Mouse (Mus musculus) 3T3-L1 (cell line): ENCODE data around the gene Naxd.

Experiments used
- DNase-seq: peaks from one replicate; pipeline ENCODE4 v3.0.0-alpha.2; 2015; ENCODE audit warnings: low read depth, low spot score

The Naxd gene

DNA sequence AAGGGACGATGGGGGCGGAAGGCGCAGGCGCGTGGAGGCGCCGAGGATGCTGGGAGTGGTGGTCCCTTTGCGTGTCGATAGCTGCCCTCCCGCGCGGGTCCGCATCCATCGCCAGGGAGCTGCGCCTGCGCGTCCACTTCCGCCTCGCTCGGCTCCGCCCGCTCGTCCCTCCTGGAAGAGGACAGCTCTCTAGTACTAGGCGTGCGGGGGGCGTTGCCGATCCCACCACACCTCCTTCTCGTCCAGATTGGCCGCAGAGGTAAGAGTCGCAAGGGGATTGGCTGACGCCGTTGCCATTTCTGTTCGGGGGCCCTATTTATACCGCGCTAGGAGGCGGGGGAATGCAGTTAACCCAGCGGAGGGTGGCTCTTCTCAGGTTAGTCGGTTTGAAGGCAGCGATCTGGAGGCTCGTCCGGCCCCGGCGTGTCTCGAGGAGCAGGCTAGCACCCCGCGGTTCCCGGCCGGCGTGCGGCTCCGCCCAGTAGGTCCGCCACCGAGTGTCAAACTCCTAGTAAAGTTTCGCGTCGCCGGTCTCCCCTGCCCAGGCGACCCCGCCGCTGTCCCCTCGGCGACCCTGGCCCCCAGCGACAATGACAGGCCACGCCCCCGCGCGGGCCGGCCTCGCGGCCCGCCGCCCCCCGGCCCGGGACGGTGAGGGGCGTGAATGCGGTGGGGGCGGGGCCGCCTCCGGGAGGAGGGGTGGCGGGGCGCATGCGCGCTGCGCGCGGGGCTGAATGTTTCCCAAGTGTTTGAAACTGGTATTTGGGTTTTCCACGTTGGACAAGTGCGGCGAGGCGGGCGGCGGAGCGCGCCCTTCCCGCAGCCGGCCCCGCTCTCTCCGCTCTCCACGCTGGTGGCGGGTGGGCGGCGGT lies 58.6 kb downstream of the Naxd start:
- peak; percentile 100 for DNase-seq

DNA sequence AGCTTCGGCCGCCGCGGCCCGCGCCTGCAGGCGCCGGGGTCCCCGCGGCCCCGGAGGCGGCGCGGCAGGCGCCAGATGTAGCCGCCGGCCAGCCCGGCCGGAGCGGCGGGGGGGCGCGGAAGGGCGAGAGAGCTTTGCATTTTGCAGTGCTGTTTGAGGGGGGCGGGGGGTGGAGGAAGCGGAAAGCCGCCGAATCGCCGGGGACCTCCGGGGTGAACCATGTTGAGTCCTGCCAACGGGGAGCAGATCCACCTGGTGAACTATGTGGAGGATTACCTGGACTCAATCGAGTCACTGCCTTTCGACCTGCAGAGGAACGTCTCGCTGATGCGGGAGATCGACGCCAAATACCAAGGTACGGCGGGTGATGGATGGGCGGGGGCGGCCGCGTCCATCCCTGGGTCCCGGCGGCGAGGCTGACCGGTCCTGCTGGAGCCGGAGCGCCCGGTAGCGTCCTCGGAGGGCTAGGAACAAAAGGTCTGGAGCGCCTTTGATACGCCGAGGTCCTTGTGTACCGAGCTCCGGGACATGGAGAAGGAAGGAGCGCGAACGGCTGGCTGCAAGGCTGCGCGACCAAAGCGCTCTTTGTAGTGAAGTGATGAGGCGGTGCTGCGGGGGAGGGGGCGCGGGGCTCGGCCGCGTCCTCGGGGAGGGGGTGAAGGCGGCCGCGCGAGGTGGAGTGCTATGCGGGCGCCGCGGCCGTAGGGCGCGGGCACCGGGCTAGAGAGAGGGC lies 59.6 kb downstream of the Naxd start:
- peak; percentile 42 for DNase-seq

DNA sequence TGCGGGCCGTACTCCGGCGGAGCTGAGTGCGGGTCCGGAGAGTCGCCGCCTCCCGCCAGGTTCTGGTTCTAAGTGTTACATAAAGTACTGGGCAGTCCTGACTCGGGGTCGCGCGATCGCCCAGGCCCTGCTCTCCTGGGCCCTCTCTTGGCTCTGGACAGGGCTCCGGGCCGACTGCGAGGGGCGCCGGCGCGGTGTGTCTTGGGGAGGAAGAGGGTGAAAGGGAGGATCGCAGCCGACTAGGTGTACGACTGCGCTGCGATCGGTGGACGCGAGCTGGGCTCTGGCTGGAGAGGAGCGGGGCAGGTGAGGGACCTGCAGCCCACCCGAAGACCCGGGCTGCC lies 60.1 kb downstream of the Naxd start:
- DNase-seq: no peak

DNA sequence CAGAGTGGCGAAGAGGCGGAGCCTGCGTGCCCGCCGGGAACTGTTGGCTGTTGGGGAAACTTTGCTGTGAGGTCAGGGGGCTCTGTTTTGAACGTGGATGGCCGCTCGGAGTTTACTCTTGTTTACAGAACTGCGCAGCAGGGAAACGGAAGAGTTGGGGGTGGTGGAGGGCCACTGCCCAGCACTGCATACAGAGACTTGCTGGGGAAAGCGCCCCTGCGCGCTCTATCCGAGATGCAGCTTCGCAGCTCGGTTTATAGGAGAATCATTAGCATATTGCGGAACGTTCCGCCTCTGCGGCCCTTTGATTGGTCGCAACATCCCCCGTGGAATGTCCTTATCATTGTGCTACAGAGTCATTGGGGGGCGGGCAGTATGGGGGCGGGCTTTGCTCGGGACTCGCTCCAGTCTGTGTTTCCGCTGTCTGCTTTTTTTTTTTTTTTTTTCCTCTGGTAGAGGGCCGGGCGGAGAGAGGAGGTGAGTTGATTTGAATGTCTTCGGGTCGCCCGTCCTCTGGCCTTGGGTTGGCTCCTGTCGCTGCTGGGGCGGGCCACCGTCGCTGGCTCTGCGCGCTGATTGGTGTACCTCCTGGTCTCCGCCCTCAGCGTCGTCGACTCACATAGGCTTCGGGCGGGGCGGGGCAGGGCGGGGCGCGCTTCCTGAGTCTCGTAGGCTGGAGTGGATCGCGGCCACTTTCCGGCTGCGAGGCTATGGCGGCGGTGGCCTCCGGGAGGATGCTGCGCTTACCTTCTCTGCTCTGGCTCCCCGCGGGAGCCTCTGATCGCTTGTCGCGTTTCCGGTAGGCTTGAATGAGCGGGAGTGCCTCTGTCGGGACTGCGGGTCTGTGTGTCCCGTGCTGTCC lies 60.7 kb downstream of the Naxd start:
- DNase-seq: peak; percentile 99

DNA sequence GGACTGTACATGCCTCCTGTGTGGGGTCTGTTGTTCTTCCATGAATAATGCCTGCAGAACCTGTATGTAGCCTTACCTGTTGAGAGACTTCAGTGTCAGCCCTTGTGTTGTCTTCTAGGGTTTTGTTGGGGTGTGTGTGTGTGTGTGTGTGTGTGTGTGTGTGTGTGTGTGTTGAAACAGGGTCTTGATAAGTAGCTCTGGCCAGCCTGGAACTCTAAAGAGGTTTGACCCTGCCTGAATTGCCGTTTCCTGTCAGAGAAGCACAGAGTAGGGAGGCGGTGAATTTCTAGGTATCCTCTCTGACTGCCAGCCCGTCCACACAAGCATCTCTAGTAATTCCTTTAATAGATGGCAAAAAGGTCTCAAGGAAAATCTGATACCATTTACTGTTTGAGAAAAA lies 62.2 kb downstream of the Naxd start:
- no peak for DNase-seq

DNA sequence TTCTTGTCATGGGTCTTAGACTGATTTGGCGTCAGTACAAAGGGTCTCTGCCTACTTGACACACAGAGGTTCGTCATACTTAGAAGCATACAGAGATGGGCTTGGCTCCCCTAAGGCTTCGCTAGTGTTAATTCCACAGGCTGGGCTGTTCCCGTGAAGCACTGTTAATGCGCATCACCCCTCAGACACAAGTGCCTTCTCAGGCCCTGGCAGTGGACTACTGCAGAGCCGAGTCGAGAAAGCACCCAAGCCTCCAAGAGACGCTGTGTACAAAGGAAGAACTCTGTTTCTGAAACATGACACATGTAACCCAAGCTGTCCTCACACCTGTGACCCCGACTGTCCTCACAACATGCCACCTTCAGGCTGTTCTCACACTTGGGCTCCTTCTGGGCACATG lies 62.9 kb downstream of the Naxd start:
- no peak for DNase-seq

DNA sequence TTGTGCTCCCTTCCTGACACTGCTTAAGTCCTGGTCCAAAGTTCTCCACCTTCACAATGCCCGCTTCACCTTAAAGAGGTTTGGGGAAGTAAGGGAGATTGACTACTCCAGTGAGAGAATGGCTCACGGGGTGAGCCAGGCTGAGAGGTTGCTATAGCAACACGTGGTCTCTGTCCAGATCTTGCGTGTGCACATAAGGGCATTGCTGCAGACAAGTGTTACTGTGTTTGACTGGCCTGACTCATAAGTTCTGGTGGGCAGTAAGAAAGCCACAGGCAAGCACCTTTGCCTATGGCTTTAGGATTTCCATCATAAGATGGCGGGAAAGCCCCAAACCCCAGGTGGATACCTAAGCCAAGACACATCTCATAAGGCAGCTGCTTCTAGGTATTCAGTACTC lies 66.9 kb downstream of the Naxd start:
- DNase-seq: peak; percentile 45
